Mouse (Mus musculus) embryo, embryonic 10.5 days (tissue): Measurements from ENCODE around the gene Hk2.

ENCODE experiments used
- DNase-seq: peaks from one replicate; pipeline ENCODE4 v3.0.0-alpha.2; 2015; ENCODE audit warnings: low spot score

Gene Hk2

GRCm38 (mm10) chr6:82769704-82770103 lies 4.5 kb downstream of the Hk2 start:
- DNase-seq = no peak

DNA sequence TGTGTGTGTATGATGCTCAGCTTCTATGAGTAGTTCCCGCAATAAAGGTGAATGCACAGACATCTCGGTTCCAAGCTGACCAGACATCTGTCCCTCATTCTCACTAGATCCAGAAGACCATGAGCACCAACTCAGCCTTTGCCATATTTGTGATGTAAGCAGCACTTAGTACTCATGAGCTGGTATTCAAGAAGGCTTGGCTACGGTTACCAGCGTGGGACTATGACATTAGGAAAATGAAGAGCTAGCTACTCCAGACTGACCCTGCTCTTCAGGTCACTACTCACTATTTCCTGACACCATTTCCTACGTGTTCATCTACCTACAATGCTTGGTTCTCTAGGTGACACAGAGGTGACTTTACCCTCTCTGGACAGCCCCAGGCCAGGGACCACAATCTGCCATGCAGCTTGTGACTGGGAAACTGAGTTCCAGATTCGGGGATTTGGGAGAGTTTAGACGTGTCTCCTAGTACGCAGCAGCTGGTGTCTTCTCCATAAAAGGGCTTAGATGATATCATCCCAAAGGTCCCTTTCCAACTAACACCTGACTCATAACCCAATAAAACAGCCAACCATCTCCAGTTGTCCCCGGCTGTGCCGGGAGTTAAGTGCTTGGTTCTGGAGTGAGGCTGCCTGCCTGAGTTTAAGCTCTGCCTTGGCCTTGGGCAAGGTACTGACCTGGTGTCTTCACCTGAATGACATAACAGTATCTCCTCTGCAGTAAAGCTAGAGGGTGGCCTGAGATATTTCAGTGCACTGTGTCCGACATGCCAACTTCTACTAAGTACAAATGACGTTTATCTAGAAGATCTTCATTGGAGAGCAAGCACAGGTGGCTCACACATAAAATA lies 6.3 kb downstream of the Hk2 start:
- DNase-seq = no peak

- no peak for DNase-seq
Measured at GRCm38 (mm10) chr6:82766636-82767035, 7.6 kb downstream of the Hk2 start.

DNA sequence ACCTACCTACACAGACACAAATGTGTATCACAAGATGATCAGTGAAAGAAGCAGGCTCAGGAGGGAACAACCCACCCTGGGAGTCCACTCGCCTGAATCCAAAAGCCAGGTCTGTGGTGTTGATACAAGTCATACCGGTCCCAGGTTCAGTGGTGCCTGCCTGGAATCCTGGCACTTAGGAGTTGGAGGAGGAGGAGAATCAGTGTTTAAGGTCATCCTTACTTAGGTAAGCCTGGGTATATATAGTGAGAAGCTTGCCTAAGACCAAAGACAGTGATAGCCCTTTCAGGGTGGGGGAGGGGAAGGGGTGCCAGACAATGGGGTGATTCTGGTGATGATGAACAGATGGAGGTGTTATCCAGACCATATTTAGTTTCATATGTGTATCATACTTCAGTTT lies 9.0 kb downstream of the Hk2 start:
- DNase-seq = no peak

- DNase-seq = peak; percentile 31
Measured at GRCm38 (mm10) chr6:82763871-82764503, 10.3 kb downstream of the Hk2 start.

DNA sequence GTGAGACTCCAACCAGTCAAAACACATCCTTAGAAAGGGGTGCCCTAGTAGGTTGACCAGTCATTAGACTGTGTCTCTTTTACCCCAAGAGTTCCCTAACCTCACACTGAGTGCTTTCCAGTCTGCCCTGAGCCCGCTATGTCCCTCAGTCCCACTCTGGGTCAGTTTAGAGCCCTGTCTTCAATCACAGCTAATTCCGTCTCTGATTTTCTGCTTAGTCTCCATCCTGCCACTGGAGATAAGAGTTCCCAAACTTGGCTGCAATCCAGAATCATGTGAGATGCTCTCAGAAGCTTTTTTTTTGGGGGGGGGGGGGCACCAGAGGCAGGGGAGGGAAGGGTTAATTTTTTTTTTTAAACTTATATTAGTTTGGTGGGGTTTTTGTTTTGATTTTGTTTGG lies 11.5 kb downstream of the Hk2 start:
- DNase-seq = no peak

DNA sequence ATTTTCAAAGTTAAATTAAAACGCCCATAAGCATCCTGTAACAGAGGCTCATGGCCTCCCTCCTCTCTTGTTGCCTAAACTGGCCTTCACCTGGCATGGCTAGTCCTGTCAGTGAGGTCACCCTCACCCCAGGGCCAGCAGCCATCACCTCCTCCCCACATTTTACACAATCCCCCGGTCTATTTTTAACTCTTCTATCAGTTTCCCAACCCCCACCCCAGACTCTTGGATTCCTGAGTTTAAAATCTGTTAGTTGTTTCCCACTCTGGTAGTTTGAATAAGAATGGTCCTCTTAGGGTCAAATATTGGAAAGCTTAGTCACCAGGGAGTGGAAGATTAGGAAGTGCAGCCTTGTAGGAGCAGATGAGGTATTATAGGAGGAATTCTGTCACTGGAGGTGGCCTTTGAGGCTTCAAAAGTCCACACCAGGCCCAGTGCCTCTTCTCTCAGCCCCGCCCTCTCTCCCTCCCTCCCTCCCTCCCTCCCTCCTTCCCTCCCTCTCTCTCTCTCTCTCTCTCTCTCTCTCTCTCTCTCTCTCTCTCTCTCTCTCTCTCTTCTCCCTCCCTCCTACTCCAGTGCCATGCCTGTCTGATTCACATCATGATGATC lies 13.4 kb downstream of the Hk2 start:
- no peak for DNase-seq

DNA sequence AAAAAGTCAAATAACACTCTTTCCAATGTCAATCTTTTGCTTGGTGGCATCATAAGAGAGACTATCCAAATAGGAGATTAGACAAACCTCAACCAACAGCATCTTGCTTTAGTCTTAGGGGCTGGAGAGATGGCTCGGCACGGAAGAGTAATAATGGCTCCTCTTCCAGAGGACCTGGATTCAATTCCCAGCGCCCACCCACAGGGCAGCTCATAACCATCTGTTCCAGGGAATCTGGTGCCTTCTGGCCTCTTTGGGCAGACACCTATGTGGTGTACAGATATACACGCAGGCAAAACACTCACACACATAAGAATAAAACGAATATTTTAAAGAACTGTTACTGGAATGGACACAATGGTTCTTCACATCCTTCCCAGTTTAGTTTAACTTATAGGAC lies 15.0 kb downstream of the Hk2 start:
- no peak for DNase-seq

DNA sequence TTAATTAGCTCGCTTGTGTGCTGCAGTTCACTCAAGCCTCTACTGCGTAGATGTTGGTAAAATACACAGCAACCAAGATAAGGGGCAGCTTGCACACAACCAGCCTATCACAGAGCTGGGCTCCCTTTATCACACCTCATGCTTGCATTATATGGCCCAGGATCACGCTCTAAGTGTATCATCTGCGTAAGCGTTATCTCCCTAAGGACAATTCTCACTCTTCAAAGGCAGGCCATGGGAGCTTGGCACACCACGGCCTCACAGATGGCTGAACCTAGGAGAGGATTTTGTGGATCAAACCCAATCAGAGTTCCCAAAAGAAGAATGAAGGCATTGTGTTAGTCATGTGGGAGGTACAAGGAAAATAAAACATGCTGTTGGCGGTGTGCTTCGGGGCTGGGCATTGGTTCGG lies 17.4 kb downstream of the Hk2 start:
- DNase-seq = no peak

- DNase-seq = no peak
Measured at GRCm38 (mm10) chr6:82756216-82756615, 18.0 kb downstream of the Hk2 start.

- DNase-seq = no peak
Measured at GRCm38 (mm10) chr6:82755338-82755737, 18.9 kb downstream of the Hk2 start.

- no peak for DNase-seq
Measured at GRCm38 (mm10) chr6:82754769-82755168, 19.5 kb downstream of the Hk2 start.

DNA sequence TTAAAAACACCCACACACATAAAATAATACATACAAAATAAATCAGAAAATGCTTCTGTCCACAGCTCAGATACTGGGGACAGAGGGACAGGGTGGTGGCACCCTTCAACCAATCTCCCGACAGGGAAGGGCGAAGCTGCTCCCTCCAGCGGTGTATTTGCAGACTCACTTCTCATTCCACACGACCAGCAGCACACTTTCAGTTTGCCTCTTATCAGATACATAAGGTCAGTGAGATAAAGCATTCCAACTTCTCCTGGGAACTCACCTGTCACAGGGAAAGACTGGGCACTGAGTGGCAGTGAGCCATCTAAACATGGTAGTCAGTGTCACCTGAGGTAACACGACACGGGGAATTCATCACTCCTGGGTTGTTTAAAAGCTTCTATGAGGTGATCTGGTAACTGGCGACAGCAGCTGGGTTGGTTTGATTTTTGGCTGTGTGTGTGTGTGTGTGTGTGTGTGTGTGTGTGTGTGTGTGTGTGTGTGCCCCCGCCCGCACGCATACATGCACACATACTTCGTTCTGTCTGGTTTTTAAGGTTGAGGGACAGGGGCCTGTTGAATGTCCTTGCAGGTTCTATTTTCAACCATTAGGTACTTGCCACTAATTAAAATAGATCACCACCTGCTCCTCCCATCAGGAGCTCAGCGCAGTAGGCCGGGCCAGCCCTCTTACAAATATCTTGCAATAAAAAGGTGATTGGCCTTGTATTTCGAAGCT lies 20.5 kb downstream of the Hk2 start:
- DNase-seq = no peak

- DNase-seq = no peak
Measured at GRCm38 (mm10) chr6:82753061-82753460, 21.2 kb downstream of the Hk2 start.

GRCm38 (mm10) chr6:82751791-82752190 lies 22.5 kb downstream of the Hk2 start:
- no peak for DNase-seq

- DNase-seq = no peak
Measured at GRCm38 (mm10) chr6:82751031-82751430, 23.2 kb downstream of the Hk2 start.

DNA sequence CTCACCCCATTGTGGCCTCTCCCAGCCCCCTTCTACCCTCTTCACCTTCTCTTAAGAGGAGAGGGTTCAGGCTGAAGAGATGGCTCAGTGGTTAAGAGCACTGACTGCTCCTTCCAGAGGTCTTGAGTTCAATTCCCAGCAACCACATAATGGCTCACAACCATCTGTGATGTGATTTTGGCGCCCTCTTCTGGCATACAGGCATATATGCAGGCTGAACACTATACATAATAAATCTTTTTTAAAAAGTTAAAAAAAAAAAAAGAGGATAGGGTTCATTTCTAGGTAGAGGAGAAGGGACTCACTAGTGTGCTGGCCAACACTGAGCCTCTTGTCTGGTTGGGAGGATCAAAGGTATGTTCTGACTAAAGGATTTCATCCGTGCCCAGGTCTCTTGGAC lies 24.2 kb downstream of the Hk2 start:
- no peak for DNase-seq

- no peak for DNase-seq
Measured at GRCm38 (mm10) chr6:82748106-82748672, 26.1 kb downstream of the Hk2 start.

GRCm38 (mm10) chr6:82747085-82747484 lies 27.2 kb downstream of the Hk2 start:
- no peak for DNase-seq

DNA sequence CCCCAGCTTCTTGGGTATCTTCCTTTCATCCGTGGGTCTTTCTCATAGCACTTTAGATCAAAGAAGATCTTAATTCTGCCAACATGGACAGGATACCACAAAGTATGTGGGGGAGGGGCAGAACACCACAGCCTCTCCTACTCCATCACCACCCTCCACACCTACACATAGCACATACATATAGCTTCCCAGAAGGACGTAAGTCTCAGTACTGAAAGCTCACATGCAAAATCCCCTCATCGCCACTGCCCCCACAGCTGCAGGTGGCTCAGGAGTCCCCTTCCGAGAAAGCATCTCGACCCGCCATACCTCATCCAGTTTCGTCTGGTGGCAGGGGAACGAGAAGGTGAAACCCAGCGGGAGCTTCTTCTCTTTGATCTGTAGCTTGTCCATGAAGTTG lies 29.7 kb downstream of the Hk2 start:
- no peak for DNase-seq

- DNase-seq = no peak
Measured at GRCm38 (mm10) chr6:82741518-82741880, 32.8 kb downstream of the Hk2 start.

GRCm38 (mm10) chr6:82740868-82741517 lies 33.3 kb downstream of the Hk2 start:
- no peak for DNase-seq
